Mouse (Mus musculus): ENCODE data around the gene Tut1. TPM values are rescaled to one million over a fixed set of nuclear protein-coding genes. Genes with fewer than 3 reads are reported as not detected.

Tut1 gene
- 24.2 and 26.4 TPM in 2 replicates for polyA plus RNA-seq (2014; fragmentation: Nextera tagmentation; extraction: Ambion mirVana)

GRCm38 (mm10) chr19:8953135-8954039 lies at the start of gene Tut1:
TSS of gene Tut1 (plus strand) at chr19:8953847.
- Histone ChIP-seq H3K4me2 (ENCODE audit: low read length) (peak within 1 kb of the TSS; percentile 87), H3K36me3 (ENCODE audit: control insufficient read depth, insufficient read depth, low read length) (peaks cover 63% of the 10 kb centered on the region), H3K27me3 (replicated peaks; ENCODE audit: control insufficient read depth, insufficient read depth, low read length) (no peaks in the 10 kb centered on the region), H3K4me3 (ENCODE audit: low read depth, low read length) (peak within 1 kb of the TSS; percentile 69), H3K9me3 (replicated peaks; ENCODE audit: control insufficient read depth, low read length) (no peaks in the 10 kb centered on the region), H3K4me1 (ENCODE audit: control insufficient read depth, insufficient read depth, low read length) (peaks cover 18% of the 10 kb centered on the region), H3K27ac (ENCODE audit: low read depth, low read length) (peak within 1 kb of the TSS; percentile 98), H3K9ac (ENCODE audit: low read length) (peak within 1 kb of the TSS; percentile 74)
- DNase-seq (ENCODE audit: low spot score), result peak; percentile 100
- ATAC-seq, result peak; percentile 95
- 1% methylated on average over 46 of the region's 46 CpGs for WGBS

GRCm38 (mm10) chr19:8908531-8908930 lies 45.1 kb upstream of the Tut1 start:
- H3K9ac ChIP-seq (ENCODE audit: low read length), result no peak overlapping the region
- WGBS, result 94% methylated on average over 6 of the region's 6 CpGs
- no peak for ATAC-seq

GRCm38 (mm10) chr19:8911810-8912209 lies 41.8 kb upstream of the Tut1 start:
- Histone ChIP-seq H3K36me3 (ENCODE audit: control insufficient read depth, insufficient read depth, low read length) (peaks cover 100% of the 10 kb centered on the region), H3K4me3 (ENCODE audit: low read depth, low read length) (no peak overlapping the region), H3K4me1 (ENCODE audit: control insufficient read depth, insufficient read depth, low read length) (no peaks in the 10 kb centered on the region), H3K27me3 (replicated peaks; ENCODE audit: control insufficient read depth, insufficient read depth, low read length) (no peaks in the 10 kb centered on the region), H3K9ac (ENCODE audit: low read length) (no peak overlapping the region), H3K4me2 (ENCODE audit: low read length) (no peak overlapping the region), H3K9me3 (replicated peaks; ENCODE audit: control insufficient read depth, low read length) (no peaks in the 10 kb centered on the region), H3K27ac (ENCODE audit: low read depth, low read length) (no peak overlapping the region)
- ATAC-seq, result no peak
- 94% methylated on average over 5 of the region's 5 CpGs for WGBS
- no peak for DNase-seq (ENCODE audit: low spot score)

More at GRCm38 (mm10) chr19:8908531-8908930, 45.1 kb upstream of the Tut1 start:
- no peak overlapping the region for H3K4me3 ChIP-seq (ENCODE audit: low read depth, low read length)
- H3K9me3 ChIP-seq (replicated peaks; ENCODE audit: control insufficient read depth, low read length), result no peaks in the 10 kb centered on the region
- H3K27me3 ChIP-seq (replicated peaks; ENCODE audit: control insufficient read depth, insufficient read depth, low read length), result no peaks in the 10 kb centered on the region
- no peak overlapping the region for H3K27ac ChIP-seq (ENCODE audit: low read depth, low read length)
- H3K36me3 ChIP-seq (ENCODE audit: control insufficient read depth, insufficient read depth, low read length), result peaks cover 96% of the 10 kb centered on the region
- H3K4me1 ChIP-seq (ENCODE audit: control insufficient read depth, insufficient read depth, low read length), result no peaks in the 10 kb centered on the region
- no peak for DNase-seq (ENCODE audit: low spot score)
- H3K4me2 ChIP-seq (ENCODE audit: low read length), result no peak overlapping the region

- DNase-seq (ENCODE audit: low spot score) (no peak), ATAC-seq (no peak)
- Histone ChIP-seq H3K4me2 (ENCODE audit: low read length) (no peak overlapping the region), H3K27me3 (replicated peaks; ENCODE audit: control insufficient read depth, insufficient read depth, low read length) (no peaks in the 10 kb centered on the region), H3K4me3 (ENCODE audit: low read depth, low read length) (no peak overlapping the region), H3K9me3 (replicated peaks; ENCODE audit: control insufficient read depth, low read length) (no peaks in the 10 kb centered on the region), H3K9ac (ENCODE audit: low read length) (no peak overlapping the region), H3K27ac (ENCODE audit: low read depth, low read length) (no peak overlapping the region), H3K4me1 (ENCODE audit: control insufficient read depth, insufficient read depth, low read length) (no peaks in the 10 kb centered on the region), H3K36me3 (ENCODE audit: control insufficient read depth, insufficient read depth, low read length) (peaks cover 78% of the 10 kb centered on the region)
- WGBS, result 99% methylated on average over 3 of the region's 3 CpGs
These were observed 39.4 kb upstream of the Tut1 start for GRCm38 (mm10) chr19:8914212-8914611.

GRCm38 (mm10) chr19:8919000-8919399 lies 34.6 kb upstream of the Tut1 start:
- no peak overlapping the region for H3K4me3 ChIP-seq (ENCODE audit: low read depth, low read length)
- 94% methylated on average over 3 of the region's 3 CpGs for WGBS
- no peaks in the 10 kb centered on the region for H3K27me3 ChIP-seq (replicated peaks; ENCODE audit: control insufficient read depth, insufficient read depth, low read length)
- H3K4me2 ChIP-seq (ENCODE audit: low read length), result no peak overlapping the region
- H3K9ac ChIP-seq (ENCODE audit: low read length), result no peak overlapping the region
- no peak overlapping the region for H3K27ac ChIP-seq (ENCODE audit: low read depth, low read length)
- H3K9me3 ChIP-seq (replicated peaks; ENCODE audit: control insufficient read depth, low read length), result no peaks in the 10 kb centered on the region
- peaks cover 42% of the 10 kb centered on the region for H3K36me3 ChIP-seq (ENCODE audit: control insufficient read depth, insufficient read depth, low read length)
- no peak for DNase-seq (ENCODE audit: low spot score)
- peaks cover 9% of the 10 kb centered on the region; the same call in 1 of the 2 replicates for H3K4me1 ChIP-seq (ENCODE audit: control insufficient read depth, insufficient read depth, low read length)
- no peak for ATAC-seq

GRCm38 (mm10) chr19:8919684-8920072 lies 34.0 kb upstream of the Tut1 start:
- Histone ChIP-seq H3K9me3 (replicated peaks; ENCODE audit: control insufficient read depth, low read length) (no peaks in the 10 kb centered on the region), H3K4me1 (ENCODE audit: control insufficient read depth, insufficient read depth, low read length) (peaks cover 9% of the 10 kb centered on the region; the same call in 1 of the 2 replicates), H3K4me3 (ENCODE audit: low read depth, low read length) (peak overlapping the region; percentile 84), H3K27ac (ENCODE audit: low read depth, low read length) (0 out of 2 replicates have a peak overlapping the region, but pooled peaks have one; percentile 77), H3K36me3 (ENCODE audit: control insufficient read depth, insufficient read depth, low read length) (peaks cover 35% of the 10 kb centered on the region), H3K9ac (ENCODE audit: low read length) (peak overlapping the region; percentile 88; the same call in 1 of the 2 replicates), H3K27me3 (replicated peaks; ENCODE audit: control insufficient read depth, insufficient read depth, low read length) (no peaks in the 10 kb centered on the region), H3K4me2 (ENCODE audit: low read length) (peak overlapping the region; percentile 69)
- no peak for ATAC-seq
- WGBS, result 76% methylated on average over 6 of the region's 6 CpGs
- DNase-seq (ENCODE audit: low spot score), result no peak

- peak within 1 kb of the TSS; percentile 88 for H3K9ac ChIP-seq (ENCODE audit: low read length)
- 2% methylated on average over 46 of the region's 50 CpGs for WGBS
- peak within 1 kb of the TSS; percentile 84 for H3K4me3 ChIP-seq (ENCODE audit: low read depth, low read length)
- H3K9me3 ChIP-seq (replicated peaks; ENCODE audit: control insufficient read depth, low read length), result no peaks in the 10 kb centered on the region
- H3K36me3 ChIP-seq (ENCODE audit: control insufficient read depth, insufficient read depth, low read length), result peaks cover 31% of the 10 kb centered on the region
- ATAC-seq (peak; percentile 98), DNase-seq (ENCODE audit: low spot score) (peak; percentile 93)
- H3K4me2 ChIP-seq (ENCODE audit: low read length), result peak within 1 kb of the TSS; percentile 69
- H3K4me1 ChIP-seq (ENCODE audit: control insufficient read depth, insufficient read depth, low read length), result peaks cover 9% of the 10 kb centered on the region; the same call in 1 of the 2 replicates
- peak within 1 kb of the TSS; percentile 77 for H3K27ac ChIP-seq (ENCODE audit: low read depth, low read length)
- H3K27me3 ChIP-seq (replicated peaks; ENCODE audit: control insufficient read depth, insufficient read depth, low read length), result no peaks in the 10 kb centered on the region
These were observed 33.4 kb upstream of the Tut1 start, which contains the start of gene B3gat3 for GRCm38 (mm10) chr19:8920073-8920736. TSS of gene B3gat3 (plus strand) at chr19:8920374.

GRCm38 (mm10) chr19:8920836-8921291 lies 32.8 kb upstream of the Tut1 start:
- Histone ChIP-seq H3K4me2 (ENCODE audit: low read length) (peak overlapping the region; percentile 69), H3K27ac (ENCODE audit: low read depth, low read length) (peak overlapping the region; percentile 77), H3K9me3 (replicated peaks; ENCODE audit: control insufficient read depth, low read length) (no peaks in the 10 kb centered on the region), H3K4me3 (ENCODE audit: low read depth, low read length) (peak overlapping the region; percentile 84), H3K9ac (ENCODE audit: low read length) (peak overlapping the region; percentile 88), H3K36me3 (ENCODE audit: control insufficient read depth, insufficient read depth, low read length) (peaks cover 31% of the 10 kb centered on the region), H3K4me1 (ENCODE audit: control insufficient read depth, insufficient read depth, low read length) (peaks cover 9% of the 10 kb centered on the region; the same call in 1 of the 2 replicates), H3K27me3 (replicated peaks; ENCODE audit: control insufficient read depth, insufficient read depth, low read length) (no peaks in the 10 kb centered on the region)
- DNase-seq (ENCODE audit: low spot score), result peak; percentile 66
- 1% methylated on average over 6 of the region's 6 CpGs for WGBS
- ATAC-seq, result no peak; the same call in 1 of the 2 replicates
